Mouse (Mus musculus) thymus, postnatal 36 days (tissue): ENCODE measurements around the gene Tmed5.
A peak's percentile ranks its signal among the peaks of the same experiment; 100 is the strongest.
"Not testable (repeated sequence)": the region's sequence is repeated elsewhere in the genome, so short reads cannot be mapped to it uniquely, and the experiment has no call there.

Source experiments
- DNase-seq, 2 experiments: peaks; one replicate each; pipeline ENCODE4 v3.0.0; 2022; ENCODE audit warnings: mixed read lengths in 2 of 2

The Tmed5 gene

DNA sequence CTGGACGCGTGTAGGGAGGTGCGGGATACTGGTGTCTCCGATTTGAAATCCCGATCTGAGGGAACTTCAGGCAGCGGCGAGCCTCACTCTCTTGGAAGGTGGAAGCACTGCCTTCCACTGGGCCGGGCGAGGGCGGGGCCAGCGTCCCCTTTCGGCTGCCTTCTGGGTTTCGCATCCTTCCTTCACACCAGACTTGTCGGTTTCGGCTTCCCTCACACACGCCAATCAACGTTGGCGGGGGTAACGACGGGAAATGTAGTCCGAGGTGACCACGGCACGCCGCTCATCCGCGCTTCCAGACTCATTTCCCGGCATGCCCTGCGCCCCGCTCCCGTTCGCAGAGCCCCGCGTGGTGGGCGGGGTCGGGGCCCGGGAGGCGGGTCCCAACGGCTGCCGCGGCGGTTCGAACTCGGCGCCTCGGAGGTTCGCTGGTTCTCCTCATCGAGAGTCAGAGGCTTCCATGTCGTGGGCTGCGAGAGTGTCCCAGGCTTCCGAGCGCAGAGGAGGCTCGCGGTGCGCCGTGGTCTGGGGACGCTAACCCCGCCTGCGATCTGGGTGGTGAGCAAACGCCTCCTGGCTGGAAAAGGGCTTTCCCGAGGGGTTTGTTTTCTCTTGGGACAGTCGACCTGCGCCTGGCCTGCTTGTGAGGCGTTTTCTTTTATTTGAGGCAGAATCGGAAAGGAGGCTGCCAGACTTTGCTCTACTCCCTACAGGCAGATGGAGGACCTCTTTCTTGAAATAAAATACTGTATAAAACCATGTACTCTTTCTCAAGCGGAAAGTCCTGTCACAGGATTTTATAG lies at the start of gene Tmed5, which contains the start of gene Ccdc18:
Gene Tmed5 (minus strand): TSS at position 180 of the 803 bp plus-strand sequence.
Gene Ccdc18 (plus strand): TSS at position 435 of the 803 bp plus-strand sequence.
- DNase-seq: peak; percentile 97 to 98

DNA sequence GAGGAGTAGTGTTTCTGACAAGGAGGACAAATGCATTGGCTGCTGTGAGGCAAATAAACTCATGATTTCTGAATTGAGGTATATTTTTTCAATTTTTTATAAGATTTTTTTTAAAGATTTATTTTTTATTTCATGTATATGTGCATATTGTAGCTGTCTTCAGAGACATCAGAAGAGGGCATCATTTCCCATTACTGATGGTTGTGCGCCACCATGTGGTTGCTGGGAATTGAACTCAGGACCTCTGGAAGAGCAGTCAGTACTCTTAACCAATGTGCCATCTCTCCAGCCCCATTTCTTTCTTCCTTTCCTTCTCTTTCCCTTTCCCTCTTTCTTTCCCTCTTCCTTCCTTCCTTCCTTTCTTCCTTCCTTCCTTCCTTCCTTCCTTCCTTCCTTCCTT lies 31.3 kb upstream of the Tmed5 start:
- DNase-seq: peak; percentile 71 to 75

DNA sequence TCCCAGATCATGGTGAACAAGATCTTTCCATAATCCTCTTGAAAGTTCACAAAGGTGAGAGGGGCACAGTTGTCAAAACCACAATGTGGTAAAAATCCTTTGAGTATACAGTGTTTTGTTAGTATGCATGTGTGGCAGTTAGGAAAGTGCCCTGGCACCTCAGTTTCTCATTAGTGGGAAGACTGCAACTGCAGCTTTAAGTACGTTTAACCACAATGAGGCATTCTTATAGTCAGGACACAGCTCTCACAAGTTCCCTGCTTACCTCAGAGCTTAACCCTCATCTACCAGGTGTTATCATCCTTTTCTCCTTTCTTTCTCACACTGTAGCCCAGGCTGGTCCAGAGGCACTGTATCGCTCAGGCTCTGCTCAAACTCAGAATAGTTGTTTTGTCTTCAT lies 28.4 kb upstream of the Tmed5 start:
- no peak for DNase-seq

DNA sequence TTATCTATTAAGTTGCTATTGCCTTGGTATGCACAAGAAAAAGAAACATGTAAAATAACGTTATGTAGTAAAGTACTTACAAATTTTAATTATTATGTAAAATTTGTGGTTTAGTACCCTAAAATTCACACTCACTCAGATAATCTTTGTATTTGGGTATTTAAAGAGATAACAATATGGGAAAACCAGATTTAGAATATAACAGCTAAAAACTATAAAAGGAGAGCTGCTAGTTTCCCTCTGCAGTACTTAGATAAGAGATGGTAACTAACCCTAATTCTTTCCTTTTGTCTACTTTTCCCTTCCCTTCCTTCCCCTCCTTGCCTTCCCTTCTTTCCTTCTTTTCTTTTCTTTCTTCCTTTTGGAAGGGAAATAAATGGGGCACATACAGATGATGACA lies 20.2 kb upstream of the Tmed5 start:
- DNase-seq: no peak

DNA sequence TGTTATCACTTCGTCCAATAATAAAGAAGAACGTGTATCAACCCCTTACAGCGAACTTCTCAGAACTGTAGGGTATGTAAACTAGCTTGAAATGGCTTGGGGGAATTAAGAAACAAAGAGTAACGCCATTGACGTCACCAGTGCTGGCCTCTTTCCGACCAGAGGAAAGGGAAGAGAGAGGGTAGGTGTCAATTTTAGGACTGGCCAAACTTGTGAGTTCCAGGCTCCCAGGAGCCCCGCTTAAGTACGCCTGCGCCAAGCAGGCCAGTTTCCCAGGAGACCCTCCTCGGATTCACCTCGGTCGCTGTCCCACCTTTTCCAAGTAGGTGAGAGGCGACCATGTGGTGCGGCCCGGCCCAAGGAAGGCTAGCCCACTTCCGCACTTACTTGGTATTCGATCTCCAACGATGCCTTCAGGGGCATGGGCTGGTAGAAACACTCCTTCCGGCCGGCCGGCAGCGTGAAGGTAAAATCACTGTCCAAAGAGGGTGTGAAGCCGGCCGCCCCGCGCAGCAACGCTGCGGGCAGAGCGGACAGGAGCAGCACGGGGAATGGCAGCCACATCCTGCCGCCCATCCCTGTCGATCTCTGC lies 475 bp downstream of the Tmed5 start:
- DNase-seq: no peak

DNA sequence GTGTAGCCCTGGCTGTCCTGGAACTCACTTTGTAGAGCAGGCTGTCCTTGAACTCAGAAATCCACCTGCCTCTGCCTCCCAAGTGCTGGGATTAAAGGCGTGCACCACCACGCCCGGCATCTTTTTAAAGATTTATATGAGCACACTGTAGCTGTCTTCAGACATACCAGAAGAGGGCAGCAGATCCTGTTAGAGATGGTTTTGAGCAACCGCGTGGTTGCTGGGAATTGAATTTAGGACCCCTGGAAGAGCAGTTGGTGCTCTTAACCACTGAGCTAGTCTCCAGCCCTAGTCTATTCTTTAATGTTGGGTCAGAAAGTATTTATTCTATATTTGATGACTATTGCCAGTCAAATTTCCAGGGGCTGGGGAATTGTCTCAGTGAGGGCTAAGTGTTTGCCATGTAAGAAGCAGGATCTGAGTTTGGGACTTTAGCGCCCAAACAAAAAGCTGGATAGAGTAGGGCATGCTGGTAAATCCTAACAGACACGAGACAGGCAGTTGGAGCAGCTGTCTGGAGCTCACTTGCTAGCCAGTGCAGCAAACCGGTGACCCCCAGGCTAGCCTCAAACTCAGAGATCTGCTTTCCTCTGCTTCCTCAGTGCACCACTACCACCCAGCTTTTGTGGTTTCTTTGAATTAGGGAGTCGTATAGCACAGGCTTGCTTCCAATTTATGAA lies 12.1 kb downstream of the Tmed5 start:
- no peak for DNase-seq

DNA sequence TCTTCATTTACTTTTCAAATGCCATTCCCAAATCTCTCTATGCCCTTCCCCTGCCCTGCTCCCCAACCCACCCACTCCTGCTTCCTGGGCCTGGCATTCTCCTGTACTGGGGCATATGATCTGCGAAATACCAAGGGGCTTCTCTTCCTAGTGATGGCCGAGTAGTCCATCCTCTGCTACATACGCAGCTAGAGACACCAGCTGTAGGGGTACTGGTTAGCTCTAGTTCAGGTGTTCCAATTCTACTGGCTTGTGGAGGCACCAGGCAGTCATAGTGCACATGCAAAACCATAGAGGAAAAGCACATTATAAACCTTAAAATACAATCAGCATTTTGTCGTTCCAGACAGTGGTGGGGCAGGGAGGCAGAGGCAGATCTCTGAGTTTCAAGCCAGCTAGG lies 14.7 kb downstream of the Tmed5 start:
- DNase-seq: no peak

DNA sequence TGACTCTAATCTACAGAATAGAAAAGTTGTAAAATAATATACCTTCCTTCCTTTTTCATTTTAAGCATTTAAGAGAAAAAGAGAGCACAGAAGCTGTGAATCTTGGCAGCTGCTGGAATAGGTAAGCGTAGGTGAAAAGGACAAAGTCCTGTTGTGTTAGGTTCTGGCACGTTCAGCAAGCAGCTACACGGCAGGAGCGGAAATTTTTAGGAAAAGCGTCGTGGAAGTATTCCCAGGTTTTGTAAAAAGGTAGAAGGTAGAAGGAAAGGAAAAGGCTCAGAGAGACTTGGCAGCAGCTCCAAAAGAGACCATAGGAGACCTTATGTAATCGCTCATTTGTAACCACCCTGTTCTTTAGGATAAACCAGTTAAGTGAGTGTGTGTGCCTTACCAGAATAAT lies 23.1 kb downstream of the Tmed5 start:
- no peak for DNase-seq

DNA sequence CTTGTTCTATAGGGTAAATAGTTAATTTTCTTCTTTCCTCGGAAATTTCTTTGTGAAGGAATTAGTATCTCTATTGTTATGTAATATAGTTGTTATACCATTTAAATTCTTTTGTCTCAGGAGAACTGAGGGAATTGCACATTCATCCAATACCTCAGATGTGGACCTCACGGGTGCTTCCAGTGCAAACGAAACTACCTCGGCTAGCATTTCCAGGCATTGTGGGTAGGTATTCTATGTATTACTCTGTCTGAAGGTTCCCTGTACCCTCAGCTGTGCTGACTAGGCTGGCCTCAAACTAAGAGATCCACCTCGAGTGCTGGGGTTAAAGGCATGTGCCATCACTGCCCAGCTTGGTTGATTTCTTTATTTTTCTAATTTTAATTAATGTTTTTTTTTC lies 28.1 kb downstream of the Tmed5 start:
- no peak for DNase-seq

DNA sequence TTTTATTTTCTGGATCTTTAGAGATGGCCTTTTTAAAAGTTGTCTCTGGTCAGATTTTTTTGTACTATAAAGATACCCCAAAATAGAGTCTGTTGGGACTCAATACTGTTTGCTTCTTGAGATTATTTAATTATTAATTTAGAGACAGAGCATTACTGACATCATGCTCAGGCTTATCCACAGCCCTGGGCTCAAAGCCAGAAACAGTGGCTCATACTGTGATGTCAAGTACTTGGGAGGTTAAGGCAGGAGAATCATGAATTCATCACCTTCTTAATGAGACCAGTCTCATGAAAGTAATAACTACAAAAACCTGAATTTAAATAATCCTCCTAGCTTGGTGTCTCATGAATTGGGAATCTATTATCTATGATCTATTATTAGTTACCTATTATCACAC lies 32.2 kb downstream of the Tmed5 start:
- DNase-seq: no peak

DNA sequence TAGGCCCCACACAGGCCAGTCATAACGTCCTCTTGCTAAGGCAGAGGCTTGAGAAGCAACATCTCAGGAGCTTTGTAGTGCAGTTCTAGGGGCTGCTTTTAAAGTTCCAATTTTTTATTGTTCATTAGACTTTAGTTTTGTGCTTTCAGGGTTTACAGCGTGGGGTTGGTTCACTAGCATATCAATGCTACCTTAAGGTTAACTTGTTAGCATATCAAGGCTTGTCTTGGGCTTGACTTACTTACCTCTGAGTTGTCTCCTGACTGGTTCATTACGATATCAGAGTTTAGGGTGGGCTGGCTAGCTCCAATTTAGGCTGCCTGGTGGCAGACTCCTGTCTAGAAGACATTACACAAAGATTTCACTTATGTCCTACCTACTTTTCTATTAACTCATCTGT lies 34.7 kb downstream of the Tmed5 start:
- no peak for DNase-seq

DNA sequence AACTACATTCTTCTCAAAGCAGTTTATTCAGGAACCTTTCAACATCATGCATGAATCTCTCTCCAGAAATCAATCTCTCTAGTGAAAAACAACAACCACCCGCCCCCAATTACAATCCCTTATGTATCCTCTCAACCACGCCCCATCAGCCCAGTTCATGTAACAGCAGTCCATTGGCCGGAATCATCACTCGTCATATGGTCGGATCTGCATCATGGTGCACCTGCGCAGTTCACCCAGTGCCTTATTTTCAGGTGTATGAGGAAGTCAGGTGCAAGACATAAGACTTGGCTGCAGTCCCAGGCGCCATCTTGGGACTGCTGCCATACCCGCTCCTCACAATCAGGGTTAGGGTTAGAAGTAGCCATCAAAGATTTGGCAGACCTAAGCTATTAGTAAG lies 39.7 kb downstream of the Tmed5 start:
- DNase-seq: not testable (repeated sequence)

DNA sequence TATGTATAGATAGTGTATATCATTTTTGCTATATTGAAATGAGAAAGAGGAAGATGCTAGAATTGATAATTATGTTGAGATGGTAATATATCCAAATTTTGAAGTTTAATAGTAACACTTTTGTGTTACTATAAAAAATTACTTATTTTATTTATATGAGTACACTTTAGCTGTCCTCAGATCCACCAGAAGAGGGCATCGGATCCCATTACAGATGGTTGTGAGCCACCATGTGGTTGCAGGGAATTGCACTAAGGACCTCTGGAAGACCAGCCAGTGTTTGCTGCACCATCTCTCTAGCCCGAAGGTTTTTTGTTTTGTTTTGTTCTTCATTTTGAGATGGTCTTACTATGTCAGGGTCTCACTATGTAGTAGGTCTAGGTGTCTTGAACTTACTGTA lies 47.0 kb downstream of the Tmed5 start:
- no peak for DNase-seq

DNA sequence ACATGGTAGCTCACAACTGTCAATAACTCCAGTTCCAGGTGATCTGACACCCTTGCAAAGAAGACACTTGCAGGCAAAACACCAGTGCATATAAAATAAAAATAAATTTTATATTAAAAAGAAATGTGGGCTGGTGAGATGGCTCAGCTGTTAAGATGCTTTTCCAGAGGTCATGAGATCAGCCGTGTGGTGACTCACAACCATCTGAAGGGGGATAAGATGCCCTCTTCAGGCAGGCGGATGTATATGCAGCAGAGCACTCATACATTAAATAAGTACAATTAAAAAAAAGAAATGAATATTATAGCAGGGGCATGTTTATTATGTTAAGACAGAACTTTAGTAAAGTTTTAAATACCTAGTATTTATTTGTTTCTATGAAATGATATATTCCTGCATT lies 50.0 kb downstream of the Tmed5 start:
- DNase-seq: peak; percentile 13 to 32

DNA sequence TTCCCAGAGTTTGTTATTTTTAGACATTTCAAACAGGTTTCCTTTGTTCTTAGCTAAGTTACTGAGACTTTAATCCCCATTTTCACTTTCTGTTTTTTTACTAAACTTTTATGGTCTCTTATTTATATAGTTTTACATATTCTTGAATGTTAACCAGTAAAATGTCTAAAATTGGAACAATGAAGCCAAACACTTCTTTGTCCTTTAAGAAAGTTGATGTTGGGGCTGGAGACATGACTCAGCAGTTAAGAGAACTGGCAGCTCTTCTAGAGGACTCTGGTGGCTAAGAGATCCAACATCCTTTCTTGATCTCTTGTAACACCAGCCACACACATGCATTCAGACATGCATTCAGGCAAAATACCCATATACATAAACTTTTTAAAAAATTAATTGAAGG lies 52.8 kb downstream of the Tmed5 start:
- DNase-seq: no peak

DNA sequence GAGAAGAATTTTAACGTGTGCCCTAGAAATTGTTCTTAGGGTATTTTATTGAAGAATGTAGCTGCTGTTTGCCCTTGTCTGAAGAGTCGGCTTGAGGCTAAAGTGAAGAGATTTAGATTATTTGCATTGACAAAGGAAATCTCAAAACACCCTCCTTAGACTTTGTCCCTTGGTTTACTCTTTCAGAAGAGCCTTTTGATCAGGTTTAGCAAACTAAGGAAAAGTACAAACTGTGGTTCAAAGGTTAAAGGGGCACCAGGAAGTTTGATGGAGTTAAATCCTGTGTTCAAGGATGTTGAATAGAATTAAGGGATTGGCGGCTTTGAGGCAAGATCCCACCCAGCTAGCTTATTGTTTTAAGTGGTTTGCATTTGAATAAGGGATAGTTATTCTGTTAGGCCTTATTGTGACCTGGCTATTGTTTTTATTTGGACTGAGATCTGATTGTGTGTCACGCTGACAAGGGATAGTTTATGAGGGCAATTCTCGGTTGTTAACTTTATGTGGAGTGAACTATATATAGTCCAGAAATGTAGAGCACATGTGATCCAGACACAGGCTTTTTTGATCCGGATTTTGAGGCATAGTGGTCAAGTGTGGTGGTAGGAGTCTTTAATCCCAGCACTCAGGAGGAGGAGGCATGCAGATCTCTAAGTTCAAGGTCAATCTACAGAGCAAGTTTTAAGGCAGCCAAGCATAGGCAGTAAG lies 55.4 kb downstream of the Tmed5 start:
- DNase-seq: no peak

DNA sequence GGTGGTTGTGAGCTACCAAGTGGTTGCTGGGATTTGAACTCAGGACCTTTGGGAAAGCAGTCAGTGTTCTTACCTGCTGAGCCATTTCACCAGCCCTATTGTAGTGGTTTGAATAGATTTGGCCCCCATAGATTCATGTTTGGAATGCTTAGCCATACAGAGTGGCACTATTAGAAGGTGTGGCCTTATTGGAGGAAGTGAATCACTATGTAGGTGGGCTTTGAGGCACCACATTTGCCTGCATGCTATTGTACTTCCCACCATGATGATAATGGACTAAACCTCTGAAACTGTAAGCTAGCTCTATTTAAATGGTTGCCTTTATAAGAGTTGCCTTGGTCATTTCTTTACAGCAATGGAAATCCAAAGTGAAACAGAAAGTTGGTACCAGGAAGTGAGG lies 56.2 kb downstream of the Tmed5 start:
- no peak for DNase-seq

DNA sequence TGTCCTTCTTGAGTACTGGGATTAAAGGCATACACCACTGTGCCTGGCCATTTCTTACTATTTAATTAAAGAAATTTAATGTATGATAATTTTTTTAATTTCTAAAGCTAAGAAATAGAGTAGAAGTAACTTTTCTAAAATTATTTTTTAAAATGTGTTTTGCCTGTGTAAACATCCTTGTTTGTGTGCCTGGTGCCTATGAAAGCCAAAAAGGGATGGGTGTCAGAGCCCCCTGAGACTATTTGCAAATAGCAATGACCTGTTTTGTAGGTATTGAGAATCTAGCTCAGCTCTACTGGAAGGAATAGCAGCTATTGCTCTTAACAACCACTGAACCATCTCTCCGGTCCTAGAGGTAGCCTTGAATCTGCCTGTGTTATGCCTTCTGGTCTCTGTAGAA lies 60.1 kb downstream of the Tmed5 start:
- no peak for DNase-seq

DNA sequence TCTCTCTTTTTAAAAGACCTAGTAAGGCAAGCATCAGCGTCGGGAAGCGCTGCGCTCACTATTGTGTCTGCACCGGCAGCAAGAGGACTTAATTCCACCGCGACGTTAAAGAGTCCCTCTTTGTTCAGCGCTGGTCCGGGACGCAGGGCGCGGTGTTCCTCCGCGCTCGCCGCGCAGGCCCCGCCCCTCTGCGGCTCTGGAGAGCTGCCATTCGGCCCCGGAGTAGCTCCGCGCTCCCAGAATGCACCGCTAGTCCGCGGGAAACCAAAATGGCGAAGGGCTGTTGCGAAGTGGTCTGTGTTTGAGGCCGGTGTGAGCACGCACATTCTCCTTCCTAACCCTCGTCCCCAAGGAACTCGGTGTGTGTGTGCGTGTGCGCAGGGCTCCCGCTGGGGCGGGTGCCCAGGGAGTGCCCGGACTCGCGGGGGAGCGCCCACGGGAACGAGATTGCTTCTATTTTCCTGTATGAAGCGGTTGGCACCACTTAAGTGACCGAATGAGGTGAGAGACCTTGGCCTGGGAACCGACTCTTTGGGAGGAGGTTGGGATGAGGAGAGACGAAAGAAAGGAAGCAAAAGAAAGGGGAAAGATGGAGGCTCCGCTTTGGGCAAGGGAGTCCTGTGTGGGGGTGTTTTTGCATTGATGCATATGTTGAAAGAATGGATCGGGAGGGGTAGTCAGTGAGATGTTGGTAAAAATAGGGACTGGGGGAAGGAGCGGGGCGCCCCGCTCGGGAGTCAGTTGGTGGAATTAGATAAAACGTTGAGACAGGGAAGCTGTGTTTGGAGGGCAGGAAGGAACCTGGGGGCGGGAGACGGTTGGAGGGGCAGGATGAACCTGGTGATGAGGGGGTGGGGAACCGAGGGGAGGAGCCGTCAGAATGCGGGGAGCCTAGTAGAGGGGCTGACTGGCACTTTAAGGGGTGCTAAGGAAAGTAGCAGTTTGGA lies 66.7 kb downstream of the Tmed5 start, which contains the start of gene Mtf2:
Gene Mtf2 (plus strand): TSS at position 210 of the 947 bp plus-strand sequence.
- peak; percentile 97 for DNase-seq

DNA sequence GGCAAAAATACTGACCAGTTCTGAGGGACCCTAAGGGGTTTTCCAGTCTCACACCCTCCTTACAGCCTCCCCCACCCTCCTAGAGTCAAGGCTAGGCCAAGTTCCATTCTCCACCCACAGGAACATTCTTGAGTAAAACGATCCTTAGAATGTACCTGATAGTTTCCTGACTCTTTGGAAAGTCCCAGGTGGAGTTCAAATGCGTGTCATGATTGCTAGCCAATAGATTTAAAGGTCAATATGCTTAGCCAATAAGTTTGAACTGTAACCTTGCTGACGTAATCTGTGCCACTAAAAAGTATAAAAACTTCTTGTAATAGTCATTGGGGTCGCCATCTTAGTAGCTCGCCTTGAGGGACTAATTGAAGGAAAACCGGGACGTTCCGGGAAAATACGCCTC lies 72.0 kb downstream of the Tmed5 start:
- no peak for DNase-seq
